Mouse (Mus musculus): Measurements from ENCODE around the gene Il3.
"Not testable (repeated sequence)": the region's sequence is repeated elsewhere in the genome, so short reads cannot be mapped to it uniquely, and the experiment has no call there.

Gene Il3

GRCm38 (mm10) chr11:54267177-54267576 lies at the start of gene Il3:
Il3 (minus strand) TSS chr11:54267277.
- DNase-seq, result no peak

DNA sequence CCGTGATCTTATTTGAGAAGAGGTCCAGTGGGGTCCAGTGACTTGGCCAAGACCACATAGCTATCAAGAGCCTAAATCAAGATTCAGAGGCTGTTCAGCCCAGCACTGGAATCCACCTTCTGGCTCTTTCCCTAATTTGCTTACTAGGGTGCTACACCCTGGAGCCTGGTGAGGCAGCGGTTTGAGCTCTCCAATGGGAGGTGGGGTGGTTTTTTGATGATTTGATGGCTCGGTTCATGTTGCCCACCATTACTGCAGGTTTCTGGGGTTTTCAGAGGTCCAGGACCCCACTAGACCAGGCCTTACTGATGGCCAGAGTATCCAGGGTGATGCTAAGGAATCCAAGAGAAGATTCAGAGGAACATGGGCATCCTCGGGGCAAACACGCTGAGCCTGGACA lies 48.3 kb upstream of the Il3 start:
- DNase-seq, result no peak

- no peak for DNase-seq
Measured at GRCm38 (mm10) chr11:54314740-54315139, 47.7 kb upstream of the Il3 start.

- no peak for DNase-seq
Measured at GRCm38 (mm10) chr11:54313391-54314360, 46.6 kb upstream of the Il3 start.

DNA sequence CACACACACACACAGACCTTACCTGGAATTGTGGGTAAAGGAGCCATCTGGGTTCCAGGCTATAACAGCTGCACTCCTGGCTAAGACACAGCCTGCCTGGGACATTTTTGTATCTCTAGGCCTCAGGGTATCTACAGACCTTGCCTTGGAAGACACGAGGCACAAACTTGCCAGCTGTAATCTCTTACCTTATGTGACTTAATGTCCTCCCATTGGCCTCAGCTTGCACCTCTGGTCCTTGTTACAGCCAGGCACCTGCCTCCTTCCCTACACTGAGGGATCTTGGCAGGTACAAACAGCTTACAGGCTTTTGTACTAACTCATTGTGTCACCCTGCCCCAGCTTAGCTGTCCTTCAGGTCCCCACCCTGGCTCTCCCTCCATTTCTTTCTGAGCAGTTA lies 45.5 kb upstream of the Il3 start:
- DNase-seq, result no peak

- DNase-seq, result no peak
Measured at GRCm38 (mm10) chr11:54312021-54312420, 44.9 kb upstream of the Il3 start.

GRCm38 (mm10) chr11:54310588-54310987 lies 43.5 kb upstream of the Il3 start:
- DNase-seq, result no peak

DNA sequence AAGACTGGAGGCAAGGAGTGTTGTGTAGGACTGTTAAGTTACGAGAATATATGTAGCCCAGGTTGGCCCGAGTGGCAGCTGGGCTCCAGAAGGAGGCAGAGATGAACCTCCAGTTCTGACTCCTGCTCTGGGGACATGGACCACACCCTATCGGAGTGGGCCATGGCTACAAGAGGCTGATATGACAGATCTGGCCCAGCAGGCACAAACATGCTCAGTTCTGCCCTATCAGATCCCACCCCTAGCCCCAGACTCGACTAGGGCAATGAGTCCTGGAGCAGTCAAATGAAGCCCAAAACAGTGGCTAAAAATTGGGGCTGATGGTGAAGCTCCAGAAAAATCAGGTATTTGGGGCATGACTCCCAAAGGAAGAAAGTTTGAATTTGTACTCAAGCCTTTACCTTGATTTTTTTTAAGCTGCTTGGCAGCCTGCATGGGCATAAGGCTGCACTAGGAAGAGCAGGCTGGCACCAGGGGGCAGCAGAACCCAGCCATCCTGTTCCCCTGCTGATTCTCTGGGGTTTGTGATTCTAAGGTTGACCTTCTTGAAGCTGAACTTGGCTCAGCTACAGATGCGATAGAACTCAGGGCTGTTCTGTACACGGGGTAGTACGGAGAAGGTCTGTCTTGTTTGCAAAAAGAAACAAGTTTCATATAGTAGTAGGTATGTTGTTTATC lies 40.2 kb upstream of the Il3 start:
- DNase-seq, result peak; percentile 46 to 49

- DNase-seq, result no peak
Measured at GRCm38 (mm10) chr11:54305331-54305730, 38.3 kb upstream of the Il3 start.

GRCm38 (mm10) chr11:54304471-54304873 lies 37.4 kb upstream of the Il3 start:
- DNase-seq, result no peak

DNA sequence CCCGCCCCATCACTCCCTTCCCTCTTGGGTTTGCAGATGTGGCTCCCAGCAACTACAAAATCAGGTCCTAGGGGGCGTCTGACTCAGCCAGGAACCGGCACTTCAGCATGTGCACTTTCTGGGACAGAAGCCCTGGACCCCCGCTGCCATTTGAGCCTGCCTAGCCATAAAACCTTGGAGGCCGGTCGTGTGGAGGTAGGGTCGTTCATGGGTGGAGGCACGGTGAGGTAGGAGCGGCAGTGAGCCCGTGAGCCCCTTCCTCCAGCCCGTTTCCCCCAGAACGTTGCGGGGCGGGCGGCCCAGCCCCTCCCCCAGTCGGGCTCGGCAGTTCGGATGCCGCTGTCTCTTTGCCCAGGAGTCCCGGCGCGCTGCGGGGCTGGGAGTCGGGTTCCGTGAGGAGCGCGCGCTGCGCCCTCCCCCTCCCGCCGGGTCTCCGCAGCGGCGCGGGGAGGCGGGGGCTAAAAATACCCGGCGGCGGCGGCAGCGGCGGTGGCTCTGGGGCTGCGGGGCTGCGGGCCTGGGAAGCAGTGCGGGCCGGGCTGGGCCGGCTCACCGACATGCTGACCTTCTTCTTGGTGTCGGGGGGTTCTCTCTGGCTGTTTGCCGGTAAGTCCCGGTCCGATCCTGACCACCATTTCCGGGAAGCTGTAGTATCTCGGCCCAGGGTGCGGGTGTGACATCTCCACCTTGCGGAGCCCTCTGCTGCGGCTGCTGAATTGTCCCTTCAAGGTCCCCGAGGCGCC lies 36.8 kb upstream of the Il3 start, which contains the start of gene Acsl6:
TSS of gene Acsl6 (plus strand) at position 71 of the 743 bp plus-strand sequence.
- DNase-seq, result peak; percentile 3 to 9

DNA sequence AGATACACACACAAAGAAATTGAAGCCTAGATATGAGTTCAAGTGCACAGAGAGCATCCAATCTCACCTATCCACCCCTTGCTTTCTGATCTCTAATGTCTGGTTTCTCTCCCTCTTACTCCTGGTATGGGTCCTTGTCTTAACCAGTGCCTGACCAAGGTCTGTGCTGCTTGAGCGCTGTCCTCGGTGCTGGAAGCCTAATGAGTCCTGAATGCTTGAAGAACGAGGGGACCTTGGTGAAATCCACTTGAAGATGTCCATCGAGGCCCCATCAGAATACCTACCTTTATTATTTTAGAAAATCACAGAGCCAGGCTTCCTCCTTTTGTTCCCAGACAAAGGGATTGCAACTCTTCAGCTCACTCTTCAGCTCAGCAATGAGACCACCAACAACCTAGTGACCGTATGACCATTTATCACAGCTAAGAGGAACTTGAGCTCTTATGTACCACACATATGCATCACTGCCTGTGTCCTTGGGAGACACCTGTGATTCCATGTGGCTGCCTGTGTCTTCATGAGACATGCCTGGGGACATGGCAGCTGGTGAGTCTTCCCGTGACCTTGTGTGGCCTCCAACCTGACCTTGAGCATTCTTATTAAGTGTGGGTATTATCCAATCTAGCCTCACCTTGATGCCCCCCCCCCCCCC lies 36.1 kb upstream of the Il3 start:
- no peak for DNase-seq

DNA sequence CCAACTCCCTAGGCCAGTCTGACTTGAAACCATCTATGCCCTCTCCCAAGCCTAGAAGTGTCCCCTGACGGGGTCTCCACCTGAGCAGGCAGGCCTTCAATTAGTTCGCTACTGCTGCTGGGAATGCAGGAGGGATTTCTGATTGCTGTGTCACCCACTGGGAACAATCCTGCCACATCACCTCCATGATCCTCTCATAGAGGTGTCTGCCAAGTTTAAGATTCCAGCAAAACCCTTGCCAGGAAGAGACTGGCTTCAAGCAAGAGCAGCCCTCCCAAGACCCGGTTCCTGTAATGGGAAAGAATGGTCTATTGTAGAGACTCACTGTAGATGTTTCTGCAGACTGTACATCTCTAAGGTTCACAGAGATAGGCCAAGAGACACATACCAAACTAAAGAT lies 35.5 kb upstream of the Il3 start:
- DNase-seq, result no peak

- no peak for DNase-seq
Measured at GRCm38 (mm10) chr11:54301994-54302393, 34.9 kb upstream of the Il3 start.

GRCm38 (mm10) chr11:54298777-54299176 lies 31.7 kb upstream of the Il3 start:
- DNase-seq, result no peak

GRCm38 (mm10) chr11:54297471-54297870 lies 30.4 kb upstream of the Il3 start:
- not testable (repeated sequence) for DNase-seq

DNA sequence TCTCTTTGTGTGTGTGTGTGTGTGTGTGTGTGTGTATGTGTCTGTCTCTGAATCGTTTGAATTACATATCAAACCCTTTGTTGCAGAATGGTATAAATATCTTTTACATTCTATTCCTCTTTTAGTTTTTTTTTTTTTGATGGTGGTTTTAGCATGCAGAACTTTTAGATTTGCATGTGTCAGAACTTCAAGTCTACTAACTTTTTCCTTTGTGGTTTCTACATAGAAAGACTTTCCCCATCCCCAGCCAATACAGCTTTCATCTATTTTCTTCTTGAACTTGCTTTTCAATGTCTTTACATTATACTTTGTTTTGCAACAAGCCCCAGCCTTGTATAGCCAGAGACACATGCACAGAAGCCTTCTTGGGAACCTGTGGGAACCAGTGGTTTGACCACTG lies 29.7 kb upstream of the Il3 start:
- DNase-seq, result no peak

- DNase-seq, result no peak
Measured at GRCm38 (mm10) chr11:54295971-54296370, 28.9 kb upstream of the Il3 start.

DNA sequence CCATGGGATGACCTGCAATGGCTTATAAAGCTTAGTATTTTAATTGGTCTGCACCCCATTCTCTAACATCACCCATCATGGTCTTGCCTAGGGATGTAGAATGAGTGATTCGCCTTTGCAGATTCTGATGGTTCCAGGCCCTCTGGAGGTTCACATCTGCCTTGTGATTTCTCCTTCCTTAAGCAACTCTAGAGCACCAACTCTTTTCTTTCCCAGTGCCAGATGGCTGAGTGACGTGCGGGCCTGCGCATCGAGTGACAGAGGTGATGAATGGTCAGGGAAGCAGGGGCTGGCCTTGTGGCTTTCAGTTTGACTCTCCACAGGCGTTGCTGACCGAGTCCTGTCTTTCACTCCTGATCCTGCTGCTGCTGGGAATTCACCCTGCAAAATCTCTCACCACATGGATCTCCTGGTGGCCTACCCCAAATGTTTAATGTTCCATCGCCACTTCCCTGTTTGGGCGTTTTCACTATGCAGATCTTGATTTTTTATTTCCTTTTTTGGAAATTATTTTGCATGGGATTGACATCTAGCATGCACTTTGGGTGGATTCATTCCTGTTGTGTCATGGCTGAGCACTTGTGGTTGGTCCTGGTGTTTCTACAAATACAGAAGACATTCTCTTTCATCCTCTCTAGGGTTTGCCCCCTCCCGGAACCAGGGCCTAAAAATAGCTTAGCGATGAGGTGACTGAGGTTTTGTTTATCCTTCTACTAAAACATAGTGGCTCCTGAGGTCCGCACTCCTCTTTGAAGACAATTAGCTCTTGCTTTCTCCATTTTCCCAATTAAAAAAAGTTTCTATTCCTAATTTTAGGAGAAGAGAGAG lies 27.1 kb upstream of the Il3 start:
- DNase-seq, result no peak

GRCm38 (mm10) chr11:54292163-54292562 lies 25.1 kb upstream of the Il3 start:
- no peak for DNase-seq

DNA sequence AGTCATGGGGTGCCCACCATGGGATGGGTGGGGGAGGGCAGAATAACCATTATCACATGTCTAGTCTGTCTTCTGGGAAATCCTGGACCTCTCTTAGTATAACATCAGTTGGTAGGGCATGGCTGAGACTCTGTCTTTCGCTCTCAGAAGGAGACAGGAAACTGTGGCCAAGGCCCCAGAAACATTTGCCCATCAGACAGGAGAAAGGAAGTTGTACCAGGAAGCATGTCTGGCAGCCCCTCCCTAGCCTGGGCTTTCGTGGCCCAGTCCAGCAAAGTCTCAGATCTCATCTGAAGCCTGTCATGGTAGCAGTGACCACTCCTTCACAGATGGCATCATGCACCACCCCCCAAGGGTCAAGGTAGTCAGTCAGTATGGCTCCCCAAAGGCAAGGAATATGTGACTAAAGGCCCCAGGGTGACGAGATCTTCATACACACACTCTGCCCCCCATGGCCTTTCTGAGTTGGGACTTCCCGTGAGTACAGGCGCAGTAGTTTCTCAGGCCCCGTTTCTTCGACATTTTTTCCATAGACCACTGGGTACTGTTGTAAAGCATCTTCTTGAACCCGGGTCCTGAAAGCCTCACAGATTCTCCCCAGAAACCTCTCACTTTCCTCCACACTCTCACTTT lies 20.9 kb upstream of the Il3 start:
- no peak for DNase-seq
